Mouse (Mus musculus) brain, embryonic 18.5 days (tissue): ENCODE results near the gene Tubb5.

Experiments used
- DNase-seq: peaks from one replicate; pipeline ENCODE4 v3.0.0-alpha.2; 2012; ENCODE audit warnings: low read depth, low spot score

Tubb5 gene

GRCm38 (mm10) chr17:35838122-35838544 is at the start of gene Tubb5:
Gene Tubb5 (minus strand): TSS chr17:35838306.
- peak; percentile 97 for DNase-seq

- DNase-seq, result no peak
Observed at GRCm38 (mm10) chr17:35887725-35888124, 49.6 kb upstream of the Tubb5 start.

- DNase-seq, result no peak
Observed at GRCm38 (mm10) chr17:35883777-35884176, 45.7 kb upstream of the Tubb5 start.

- no peak for DNase-seq
Observed at GRCm38 (mm10) chr17:35882924-35883323, 44.8 kb upstream of the Tubb5 start.

GRCm38 (mm10) chr17:35879245-35880057 is 41.3 kb upstream of the Tubb5 start, which contains the start of gene Dhx16:
Gene Dhx16 (plus strand): TSS chr17:35879819.
- peak; percentile 92 for DNase-seq

- no peak for DNase-seq
Observed at GRCm38 (mm10) chr17:35874721-35875120, 36.6 kb upstream of the Tubb5 start.

GRCm38 (mm10) chr17:35873774-35874519 is 35.8 kb upstream of the Tubb5 start:
- no peak for DNase-seq

GRCm38 (mm10) chr17:35870884-35871696 is 33.0 kb upstream of the Tubb5 start:
- DNase-seq, result no peak

GRCm38 (mm10) chr17:35870151-35870883 is 32.2 kb upstream of the Tubb5 start:
- no peak for DNase-seq

- no peak for DNase-seq
Observed at GRCm38 (mm10) chr17:35869346-35870067, 31.4 kb upstream of the Tubb5 start.

GRCm38 (mm10) chr17:35868961-35869345 is 30.8 kb upstream of the Tubb5 start:
- DNase-seq, result no peak

GRCm38 (mm10) chr17:35868165-35868820 is 30.2 kb upstream of the Tubb5 start:
- DNase-seq, result no peak

GRCm38 (mm10) chr17:35866911-35867890 is 29.1 kb upstream of the Tubb5 start:
- DNase-seq, result no peak

GRCm38 (mm10) chr17:35866281-35866831 is 28.2 kb upstream of the Tubb5 start:
- DNase-seq, result no peak

- DNase-seq, result no peak
Observed at GRCm38 (mm10) chr17:35865481-35866280, 27.6 kb upstream of the Tubb5 start, which contains the start of gene Ppp1r18. Gene Ppp1r18 (plus strand): TSS chr17:35865593.

- no peak for DNase-seq
Observed at GRCm38 (mm10) chr17:35864832-35865353, 26.8 kb upstream of the Tubb5 start.

GRCm38 (mm10) chr17:35861198-35861857 is 23.2 kb upstream of the Tubb5 start, which contains the start of gene Nrm:
Gene Nrm (plus strand): TSS chr17:35861318.
- no peak for DNase-seq
